Mouse (Mus musculus) NIH3T3 (cell line): ENCODE data around the gene Endod1.
"Not testable (repeated sequence)": the region's sequence is repeated elsewhere in the genome, so short reads cannot be mapped to it uniquely, and the experiment has no call there.

Source experiments
- DNase-seq: peaks from one replicate; pipeline ENCODE4 v3.0.0-alpha.2; 2012; ENCODE audit warnings: low read depth

The Endod1 gene

GRCm38 (mm10) chr9:14380386-14381285 lies 671 bp downstream of the Endod1 start:
- DNase-seq = peak; percentile 85

- DNase-seq = no peak
Measured at GRCm38 (mm10) chr9:14379769-14380385, 1.4 kb downstream of the Endod1 start.

- no peak for DNase-seq
Measured at GRCm38 (mm10) chr9:14378151-14378550, 3.2 kb downstream of the Endod1 start.

- no peak for DNase-seq
Measured at GRCm38 (mm10) chr9:14376149-14376548, 5.2 kb downstream of the Endod1 start.

GRCm38 (mm10) chr9:14372440-14372839 lies 8.9 kb downstream of the Endod1 start:
- no peak for DNase-seq

- DNase-seq = no peak
Measured at GRCm38 (mm10) chr9:14369271-14369670, 12.0 kb downstream of the Endod1 start.

GRCm38 (mm10) chr9:14367850-14368249 lies 13.5 kb downstream of the Endod1 start:
- DNase-seq = no peak

- DNase-seq = peak; percentile 57
Measured at GRCm38 (mm10) chr9:14365481-14366125, 15.7 kb downstream of the Endod1 start.

GRCm38 (mm10) chr9:14364719-14365118 lies 16.6 kb downstream of the Endod1 start:
- DNase-seq = no peak

- DNase-seq = peak; percentile 22
Measured at GRCm38 (mm10) chr9:14363540-14363939, 17.8 kb downstream of the Endod1 start.

- DNase-seq = no peak
Measured at GRCm38 (mm10) chr9:14362068-14362768, 19.1 kb downstream of the Endod1 start.

GRCm38 (mm10) chr9:14357033-14357432 lies 24.3 kb downstream of the Endod1 start:
- DNase-seq = peak; percentile 17

GRCm38 (mm10) chr9:14354852-14355251 lies 26.5 kb downstream of the Endod1 start:
- no peak for DNase-seq

GRCm38 (mm10) chr9:14352337-14352736 lies 29.0 kb downstream of the Endod1 start:
- no peak for DNase-seq

- DNase-seq = no peak
Measured at GRCm38 (mm10) chr9:14350787-14351186, 30.5 kb downstream of the Endod1 start.

- no peak for DNase-seq
Measured at GRCm38 (mm10) chr9:14349380-14349779, 31.9 kb downstream of the Endod1 start.

GRCm38 (mm10) chr9:14348416-14348815 lies 32.9 kb downstream of the Endod1 start:
- DNase-seq = peak; percentile 50

- not testable (repeated sequence) for DNase-seq
Measured at GRCm38 (mm10) chr9:14345866-14346265, 35.4 kb downstream of the Endod1 start.

- DNase-seq = peak; percentile 81
Measured at GRCm38 (mm10) chr9:14342041-14342668, 39.2 kb downstream of the Endod1 start.

- no peak for DNase-seq
Measured at GRCm38 (mm10) chr9:14338701-14339100, 42.6 kb downstream of the Endod1 start.

- no peak for DNase-seq
Measured at GRCm38 (mm10) chr9:14336901-14337300, 44.4 kb downstream of the Endod1 start.

- no peak for DNase-seq
Measured at GRCm38 (mm10) chr9:14335829-14336228, 45.5 kb downstream of the Endod1 start.
